Mouse (Mus musculus) common myeloid progenitor, adult 5-6 weeks (primary cell): ENCODE measurements around the gene Erv3. TPM values are rescaled to one million over a fixed set of nuclear protein-coding genes. Genes with fewer than 3 reads are reported as not detected.
"Not testable (repeated sequence)": the region's sequence is repeated elsewhere in the genome, so short reads cannot be mapped to it uniquely, and the experiment has no call there.

Source experiments
- ATAC-seq: replicated peaks from 2 replicates; pipeline ENCODE4 v1.8.0; 2016; ENCODE audit warnings: low read depth, mild to moderate bottlenecking, moderate TSS enrichment, inconsistent platforms; ENCODE audit not compliant: poor library complexity, severe bottlenecking
- total RNA-seq: library from RNA; stranded (forward); fragments of 200-1000, 187-1606 nt; gene quantifications from 2 replicates; pipeline ENCODE4 v1.2.3, GENCODE M21; 2017

The Erv3 gene
- total RNA-seq, 1 experiment from 2014 or later = not detected

DNA sequence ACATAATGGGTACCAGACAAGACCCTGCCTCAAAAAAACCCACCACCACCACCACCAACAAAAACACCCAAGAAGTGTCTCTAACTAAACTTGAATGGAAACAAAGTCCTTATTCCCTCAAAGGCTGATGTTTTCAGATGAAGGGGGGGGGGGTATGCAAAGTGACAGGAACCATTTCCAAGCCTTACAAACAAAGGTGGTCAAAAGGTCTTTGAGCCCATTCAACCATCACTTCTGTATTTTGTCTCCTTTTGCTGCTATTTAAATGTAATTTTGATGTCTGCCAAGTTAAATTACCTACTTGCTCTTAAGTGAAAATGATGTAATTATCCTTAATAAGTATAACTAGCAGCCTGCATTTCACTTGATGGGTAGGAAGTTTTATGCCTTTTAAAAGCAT lies 7.1 kb upstream of the Erv3 start:
- no peak for ATAC-seq

DNA sequence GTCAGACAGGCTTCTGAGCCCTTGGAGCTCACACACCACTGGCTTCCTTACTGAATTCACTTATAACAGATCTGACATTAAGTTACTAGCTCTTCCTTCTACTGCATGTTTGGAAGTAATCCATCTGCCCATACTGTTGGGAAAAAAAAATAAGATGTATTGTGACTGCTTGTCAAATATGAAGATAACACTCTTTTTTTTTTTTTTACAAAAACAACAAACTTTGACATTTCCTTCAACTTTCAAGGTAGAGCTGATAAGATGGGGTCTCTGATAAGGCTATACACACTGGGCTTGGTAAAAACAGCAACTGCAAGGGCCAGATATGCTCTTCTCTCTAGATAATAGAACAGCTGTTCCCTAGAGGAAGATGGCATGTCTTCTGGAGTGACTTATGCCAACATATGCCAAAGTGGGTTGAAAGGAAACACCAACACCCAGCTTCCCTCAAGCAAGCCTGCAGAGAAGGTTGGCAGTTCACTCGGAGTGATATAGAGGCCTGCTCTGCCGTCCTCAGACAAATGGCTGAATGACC lies 4.8 kb upstream of the Erv3 start:
- ATAC-seq = peak; percentile 39; the same call in 1 of the 2 replicates

DNA sequence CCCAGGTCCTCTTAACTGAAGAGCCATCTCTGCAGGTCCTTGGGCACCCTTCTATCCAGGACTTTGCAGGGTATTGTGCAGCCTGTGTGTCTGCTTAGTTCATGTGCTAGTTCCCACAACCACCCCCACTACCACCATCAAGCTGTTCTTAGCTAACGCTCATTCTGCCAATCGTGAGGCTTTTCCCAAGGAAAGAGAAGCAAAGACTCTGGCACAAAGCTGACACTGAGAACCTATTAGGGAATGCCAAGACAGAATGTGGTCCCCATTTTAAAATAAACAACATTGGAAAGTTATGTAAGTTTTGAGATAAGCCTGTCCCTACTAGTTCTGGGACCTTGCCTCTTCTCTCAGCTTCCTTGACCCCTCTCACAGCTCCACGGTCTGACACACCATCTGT lies 3.9 kb upstream of the Erv3 start:
- no peak for ATAC-seq

DNA sequence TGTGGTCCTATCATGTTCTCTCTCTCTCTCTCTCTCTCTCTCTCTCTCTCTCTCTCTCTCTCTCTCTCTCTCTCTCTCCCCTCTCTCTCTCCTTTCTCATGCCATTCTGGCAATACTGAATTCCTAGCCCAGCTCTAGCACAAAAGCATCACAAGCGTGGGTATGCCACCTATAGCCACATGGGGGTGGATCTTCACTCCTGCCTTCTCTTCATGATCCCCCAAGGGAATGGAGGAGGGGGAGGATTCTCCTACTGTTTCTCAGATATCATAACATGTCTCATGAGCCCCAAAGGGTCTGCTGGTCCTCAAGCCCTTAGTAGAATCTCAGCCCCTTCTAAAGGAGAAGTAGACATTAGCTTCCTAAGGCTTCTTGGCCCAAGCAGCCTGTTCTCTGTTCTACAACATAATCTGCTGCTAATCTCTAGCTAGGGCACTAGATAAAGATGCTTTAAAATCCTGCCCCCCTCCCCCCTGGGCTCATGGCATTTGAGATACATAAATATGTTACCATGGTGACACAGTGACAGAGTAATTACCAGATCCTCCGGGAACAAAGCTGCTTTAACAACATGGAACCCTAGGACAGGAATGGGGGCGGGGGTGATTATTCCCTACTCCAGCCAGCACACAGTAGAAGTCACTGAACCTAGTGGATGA lies 3.2 kb upstream of the Erv3 start:
- ATAC-seq = no peak

DNA sequence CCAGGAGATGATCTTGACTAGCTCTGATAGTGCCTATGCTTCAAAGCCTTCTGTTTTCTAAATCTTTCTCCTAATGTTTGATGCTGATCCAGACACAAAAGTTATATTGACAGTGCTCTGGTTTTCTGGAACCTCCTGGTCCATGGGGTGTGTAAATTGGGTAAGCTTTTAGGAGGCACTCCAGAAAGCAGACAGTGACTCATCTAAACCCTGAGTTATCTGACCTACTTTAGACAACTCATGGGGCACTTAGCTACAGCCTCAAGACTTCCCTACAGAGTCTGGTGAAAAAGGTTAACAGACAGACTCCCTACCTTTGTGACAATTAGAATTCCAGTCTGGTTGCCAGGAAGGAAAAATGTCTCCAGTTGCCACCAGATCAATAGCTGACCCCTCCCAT lies 1.7 kb downstream of the Erv3 start:
- no peak for ATAC-seq

DNA sequence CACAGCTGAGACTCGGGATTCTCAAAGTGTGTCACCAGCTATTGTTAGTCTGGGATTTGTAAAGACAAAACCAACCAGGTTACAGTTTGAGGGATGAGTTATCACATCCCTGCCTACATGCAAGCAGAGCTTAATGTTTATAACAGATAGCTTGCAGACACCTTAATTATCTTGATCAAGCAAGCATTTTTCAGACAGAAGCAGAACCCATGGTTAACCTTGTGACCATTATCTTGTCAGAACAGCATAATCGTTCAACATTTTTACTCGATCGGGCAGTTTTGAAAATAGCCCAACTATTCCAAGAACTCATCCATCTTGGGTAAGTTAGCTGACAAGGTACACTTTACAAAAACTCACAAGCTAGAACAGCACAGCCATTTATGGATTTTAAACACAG lies 5.8 kb downstream of the Erv3 start:
- no peak for ATAC-seq

DNA sequence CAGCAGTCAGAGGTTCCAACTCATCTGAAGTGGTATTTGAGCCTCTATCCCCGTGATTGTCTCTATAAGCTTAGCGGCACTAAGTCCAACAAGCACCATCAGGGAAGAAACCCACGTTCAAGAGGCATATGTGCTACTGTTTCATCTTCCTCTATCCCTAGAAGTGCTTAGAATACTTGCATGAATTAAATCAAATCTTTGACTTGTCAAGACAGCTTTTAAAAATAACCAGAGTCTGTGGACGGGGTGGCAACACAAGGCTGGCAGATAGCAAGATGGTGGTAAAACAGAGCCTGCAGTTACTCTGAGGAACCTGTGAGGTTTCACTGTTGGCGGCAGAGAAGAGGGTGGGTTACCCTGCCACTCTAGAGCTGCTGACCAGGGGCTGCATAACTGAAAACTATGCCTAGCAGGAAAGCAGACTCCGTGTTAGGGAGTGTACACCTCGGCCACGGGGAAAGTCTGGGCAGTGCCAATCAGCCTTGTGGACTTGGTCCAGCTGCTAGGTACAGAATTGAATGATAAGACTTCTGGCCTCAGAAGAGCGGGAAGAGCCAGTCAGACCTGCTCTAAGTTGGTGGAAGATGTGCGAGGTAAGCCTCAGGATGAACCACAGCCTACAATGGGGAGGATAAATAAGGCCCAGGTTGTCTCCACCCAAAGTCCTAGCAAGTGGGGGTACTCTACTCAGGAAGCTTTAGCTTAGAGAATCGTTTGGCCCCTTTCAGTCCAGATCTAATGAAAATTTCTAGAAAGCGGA lies 8.0 kb downstream of the Erv3 start:
- ATAC-seq = no peak

DNA sequence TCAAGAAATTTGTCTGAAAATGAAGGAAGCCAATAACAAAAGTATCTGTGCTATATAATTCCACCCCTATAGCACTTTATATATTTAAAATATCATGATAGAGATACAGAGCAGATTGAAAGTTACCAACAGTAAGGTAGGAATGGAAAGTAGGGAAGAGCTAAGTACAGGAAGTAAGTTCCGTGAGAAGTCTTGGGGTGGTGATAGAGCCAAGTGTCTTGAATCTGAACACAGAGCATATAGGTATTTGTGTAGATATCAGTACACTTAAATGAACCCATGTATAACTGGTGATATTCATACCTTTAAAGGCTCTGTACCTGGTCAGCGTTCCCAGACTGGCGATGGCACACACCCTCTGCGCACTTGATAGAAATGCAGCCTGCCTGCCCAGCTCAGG lies 9.5 kb downstream of the Erv3 start:
- ATAC-seq = no peak

DNA sequence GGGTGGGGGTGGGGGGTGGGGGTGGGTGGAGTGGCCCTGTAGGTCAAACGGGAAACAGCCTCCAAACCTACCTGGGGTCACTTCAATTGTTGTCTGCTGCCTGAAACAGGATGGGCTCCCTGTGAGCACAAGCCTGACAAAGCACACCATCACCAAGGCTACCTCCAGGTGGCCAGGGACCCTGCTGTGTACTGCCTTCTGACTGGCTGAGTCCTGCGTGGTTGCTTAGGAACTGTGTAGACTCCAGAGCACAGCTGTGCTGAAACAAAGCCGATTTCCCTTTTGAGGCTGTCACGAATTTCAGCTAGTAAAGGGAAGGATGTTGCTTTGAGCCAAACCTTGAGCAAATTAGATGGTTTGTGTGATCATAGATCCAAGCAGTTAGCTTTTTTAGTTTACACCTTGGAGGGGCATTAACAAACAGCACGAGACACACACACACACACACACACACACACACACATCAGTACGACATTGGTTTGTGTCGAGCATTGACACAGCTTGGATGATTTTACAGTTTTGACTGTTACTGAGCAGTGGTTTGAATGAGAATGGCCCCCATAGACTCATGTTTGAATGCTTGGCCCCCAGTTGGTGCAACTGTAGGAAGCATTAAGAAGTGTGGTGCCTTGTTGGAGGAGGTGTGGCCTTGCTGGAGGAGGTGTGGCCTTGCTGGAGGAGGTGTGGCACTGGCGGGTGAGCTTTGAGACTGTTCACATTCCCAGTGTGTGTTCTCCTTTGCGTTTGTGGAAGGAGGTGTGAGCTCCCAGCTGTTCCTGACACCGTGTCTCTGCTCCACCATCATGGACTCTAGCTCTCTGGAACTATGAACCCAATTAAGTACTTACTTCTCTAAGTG lies 11.8 kb downstream of the Erv3 start:
- ATAC-seq = peak; percentile 59

DNA sequence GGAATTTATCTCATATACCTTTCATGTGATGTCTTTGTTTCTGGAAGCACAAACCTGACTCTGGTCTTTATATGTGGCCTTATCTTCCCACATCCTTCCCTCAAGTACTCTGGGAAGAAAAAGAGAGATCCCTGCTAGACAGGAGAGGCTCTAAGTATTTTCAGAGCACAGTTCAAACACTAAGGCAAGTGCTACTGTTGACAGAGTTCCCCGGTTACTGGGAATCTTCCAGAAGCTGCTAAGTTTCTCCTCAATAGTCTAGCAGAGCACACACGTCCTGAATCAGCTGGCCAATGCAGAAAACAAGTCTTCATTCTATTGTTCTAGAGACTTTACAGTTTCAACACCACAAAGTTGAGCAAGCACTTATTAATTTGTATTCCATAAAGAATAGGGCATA lies 12.7 kb downstream of the Erv3 start:
- ATAC-seq = no peak

DNA sequence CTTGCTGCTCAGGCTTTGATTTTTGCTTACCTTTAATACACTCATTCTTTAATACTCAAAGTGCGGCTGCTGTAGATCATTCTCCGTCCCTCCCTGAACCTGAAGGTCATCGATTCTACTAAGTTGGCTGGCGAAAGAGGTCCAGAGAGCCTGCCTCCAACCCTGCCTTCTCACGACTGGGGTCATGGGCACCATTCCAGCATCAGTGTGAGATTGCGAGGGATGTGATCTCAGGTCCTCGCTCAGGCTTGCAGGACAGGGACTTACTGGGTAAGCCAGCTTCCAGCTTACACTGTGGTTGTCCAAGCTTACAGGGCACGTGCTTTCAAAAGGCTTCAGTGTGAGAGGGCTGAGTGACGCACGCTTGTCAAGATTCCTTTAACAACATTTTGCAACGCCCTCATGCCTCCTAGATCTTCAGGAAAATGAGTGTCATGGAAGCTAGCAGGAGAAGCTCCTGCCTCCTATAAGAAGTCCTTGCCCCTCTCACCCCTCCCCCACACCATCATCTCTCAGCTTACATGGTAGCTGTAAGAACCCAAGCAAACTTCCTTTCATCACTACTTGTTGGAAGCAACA lies 13.3 kb downstream of the Erv3 start:
- ATAC-seq = no peak

DNA sequence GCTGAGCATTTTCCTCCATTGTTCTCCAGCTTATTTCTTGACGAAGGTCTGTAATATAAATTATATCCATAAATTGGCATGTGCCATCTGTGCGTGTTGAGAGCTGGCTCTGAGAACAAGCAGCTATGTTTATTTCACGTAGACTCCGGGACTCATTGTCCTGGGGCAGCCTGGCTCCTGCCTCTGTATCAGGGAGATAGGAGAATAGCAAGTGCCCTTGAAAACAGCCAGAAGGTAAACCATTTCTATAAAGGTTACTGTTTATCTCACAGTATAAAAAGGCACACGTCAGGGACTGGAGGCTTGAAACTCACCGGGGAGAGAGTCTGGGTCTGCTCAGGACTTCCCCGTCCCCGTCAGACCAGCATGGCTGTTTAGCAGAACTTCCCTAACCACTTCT lies 13.9 kb downstream of the Erv3 start:
- ATAC-seq = no peak

DNA sequence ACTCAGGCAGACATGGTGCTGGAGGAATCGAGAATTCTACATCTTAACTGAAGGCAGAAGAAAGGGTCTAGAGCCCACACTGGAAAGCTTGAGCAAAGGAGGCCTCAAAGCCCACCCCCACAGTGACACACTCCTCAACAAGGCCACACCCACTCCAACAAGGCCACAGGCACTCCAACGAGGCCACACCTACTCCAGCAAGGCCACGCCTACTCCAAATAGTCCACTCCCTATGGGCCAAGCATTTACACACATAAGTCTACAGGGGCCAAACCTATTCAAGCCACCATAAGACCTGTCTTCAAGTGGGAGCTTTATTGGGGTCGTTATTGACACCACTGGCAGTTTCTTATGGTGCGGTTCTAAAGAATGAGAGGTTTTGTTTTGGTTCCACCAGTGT lies 17.0 kb downstream of the Erv3 start:
- ATAC-seq = no peak

DNA sequence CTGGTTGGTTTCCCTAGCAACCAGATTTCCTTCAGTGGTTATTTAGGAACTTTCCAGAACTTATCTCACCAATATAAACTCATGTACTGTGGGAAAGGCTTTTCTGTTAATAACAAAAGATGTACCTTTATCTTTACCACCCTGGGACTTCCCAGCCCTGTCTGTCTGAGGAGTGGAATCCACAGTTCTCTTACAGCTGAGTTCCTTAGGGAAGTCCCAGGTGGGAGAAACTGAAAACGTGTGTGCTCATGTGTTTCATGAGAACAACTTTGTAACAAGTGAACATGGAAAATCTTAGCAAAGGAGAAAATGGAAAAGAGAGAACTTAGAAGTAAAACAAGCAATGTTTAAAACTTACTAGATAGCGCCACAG lies 18.2 kb downstream of the Erv3 start:
- no peak for ATAC-seq

DNA sequence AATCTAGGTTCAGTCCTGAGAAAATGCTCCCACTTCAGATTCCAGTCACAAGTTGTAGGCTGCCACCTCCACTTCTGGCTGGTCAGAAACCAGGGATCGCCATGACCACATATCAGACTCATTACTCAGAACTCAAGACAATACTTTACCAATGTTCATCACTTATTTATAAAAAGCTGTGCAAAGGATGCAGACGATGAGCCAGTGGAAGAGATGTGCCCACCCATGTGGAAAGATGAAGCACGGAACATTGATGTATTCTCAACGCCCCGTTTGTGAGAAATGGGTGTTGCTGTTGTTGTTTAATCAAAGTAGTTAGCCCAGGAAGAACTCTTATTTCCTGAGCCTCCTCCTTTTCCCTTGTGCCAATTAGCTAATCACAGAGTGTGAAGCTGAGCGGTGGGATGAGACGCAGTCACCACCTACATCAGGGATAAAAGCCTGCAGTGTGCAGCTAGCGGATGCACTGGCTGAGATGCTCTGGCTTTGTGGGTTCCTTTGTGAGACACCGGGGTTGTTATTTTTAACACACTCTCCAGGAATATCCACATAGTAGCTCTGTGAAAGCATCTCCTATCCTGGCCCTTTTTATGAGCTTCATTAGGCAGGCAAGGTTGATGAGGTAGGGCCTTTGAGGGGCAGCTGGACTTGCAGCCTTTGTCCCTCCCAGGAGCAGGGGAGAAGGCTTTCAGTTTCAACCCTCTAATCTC lies 18.8 kb downstream of the Erv3 start:
- ATAC-seq = no peak

DNA sequence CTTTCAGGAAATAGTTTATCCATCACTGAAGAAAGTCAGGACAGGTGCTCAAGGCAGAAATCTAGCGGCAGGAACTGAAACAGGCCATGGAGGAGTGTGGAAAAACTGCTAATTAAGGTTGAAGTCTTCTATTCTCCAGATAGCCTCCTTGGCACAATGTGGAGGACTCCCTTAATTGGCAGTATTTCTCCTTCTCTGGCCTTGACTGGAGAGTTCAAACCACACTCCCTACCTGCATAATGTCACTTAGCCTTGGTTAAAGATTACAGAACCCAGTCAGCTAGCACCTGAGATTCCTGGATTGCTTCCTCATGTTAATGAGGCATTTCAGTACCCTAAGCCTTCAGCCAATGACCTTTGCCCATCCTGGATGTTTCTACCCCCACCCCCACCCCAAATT lies 25.3 kb downstream of the Erv3 start:
- no peak for ATAC-seq

DNA sequence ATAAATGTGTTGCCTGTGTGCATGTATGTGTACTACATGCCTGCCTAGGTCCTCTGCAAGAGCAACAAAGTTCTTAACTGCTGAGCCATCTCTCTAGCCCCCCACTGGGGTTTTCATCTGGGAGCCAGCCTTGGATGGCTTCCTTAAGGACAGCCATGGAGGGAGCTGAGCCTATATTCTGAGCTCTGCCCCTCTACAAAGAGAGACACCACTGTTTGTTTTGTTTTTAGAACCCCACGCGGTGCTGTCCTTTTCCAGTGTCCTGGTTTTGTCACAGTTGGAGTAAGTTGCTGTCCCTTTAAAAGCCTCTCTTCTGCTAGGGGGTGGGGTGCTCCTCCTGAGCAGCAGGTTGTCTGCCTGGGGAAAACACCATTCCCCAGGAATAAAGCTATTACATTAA lies 27.7 kb downstream of the Erv3 start:
- ATAC-seq = no peak

DNA sequence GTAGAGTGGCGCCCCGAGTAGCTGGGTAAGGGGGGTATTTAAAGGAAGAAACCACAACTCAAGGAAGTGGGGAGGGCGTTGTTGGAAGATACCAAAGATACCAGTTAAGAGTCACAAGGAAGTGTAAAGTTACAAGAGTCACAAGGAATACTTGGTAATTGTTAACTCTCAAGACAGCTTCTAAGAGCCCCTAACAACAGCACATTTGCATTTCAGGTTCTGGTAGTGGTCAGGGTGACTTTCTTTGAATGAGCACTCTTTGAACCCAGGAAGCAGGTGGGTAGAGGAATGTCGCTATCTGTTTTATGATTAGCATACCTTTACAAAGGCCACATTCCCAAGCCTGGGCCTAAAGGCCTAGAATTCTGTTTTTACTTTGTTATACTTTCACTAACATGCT lies 28.6 kb downstream of the Erv3 start:
- not testable (repeated sequence) for ATAC-seq

DNA sequence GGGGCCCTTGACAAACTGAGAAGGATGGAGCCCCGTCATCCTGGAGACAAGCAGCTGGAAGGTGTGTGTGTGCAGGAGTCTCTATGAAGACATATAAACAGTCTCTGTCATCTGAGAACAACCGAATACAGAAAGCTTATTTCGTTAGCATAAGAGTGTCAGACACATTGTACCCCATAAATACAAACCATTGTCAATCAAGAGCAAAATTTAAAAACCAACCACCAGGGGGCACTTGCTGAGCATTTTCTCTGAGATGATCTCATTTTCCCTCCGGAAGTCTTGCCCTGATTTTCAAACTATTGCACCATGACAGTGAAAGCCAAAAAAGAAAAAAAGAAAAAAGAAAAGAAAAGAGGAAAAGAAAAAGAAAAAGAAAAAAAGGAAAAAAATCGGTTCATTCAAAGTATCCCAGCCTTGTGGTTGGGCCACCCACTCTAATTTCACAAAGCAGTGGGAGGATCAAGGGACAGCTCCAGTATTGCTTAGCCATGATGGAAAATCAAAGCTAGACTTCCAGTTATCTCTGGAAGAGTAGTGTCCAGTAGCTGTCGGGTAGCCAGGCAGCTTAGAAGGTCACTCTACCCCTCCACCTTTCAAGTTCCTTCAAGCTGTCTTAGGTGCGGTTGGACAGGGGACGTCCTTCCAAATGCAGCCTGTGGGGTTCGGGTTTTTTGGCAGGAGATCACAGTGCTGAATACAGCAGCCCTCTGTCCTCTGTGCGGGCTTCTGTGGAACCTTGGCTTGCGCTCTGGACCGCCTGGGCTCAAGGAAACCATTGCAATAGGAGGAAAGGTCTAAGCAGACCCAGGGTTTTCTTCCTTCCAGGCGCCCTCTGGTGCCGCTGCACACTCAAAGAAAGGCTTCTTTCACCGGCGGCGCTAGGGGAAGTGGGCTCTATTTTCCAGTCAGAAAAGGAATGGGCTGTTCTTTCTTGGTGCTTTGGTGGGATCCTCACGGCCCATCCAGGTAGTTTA lies 31.3 kb downstream of the Erv3 start:
- ATAC-seq = no peak
